Mouse (Mus musculus): ENCODE results near the gene Tcaf2.

- TF ChIP-seq CTCF (IDR thresholded peaks at IDR 0.05; ENCODE audit: low read depth, low read length) (no peak), POLR2A (IDR thresholded peaks at IDR 0.05; ENCODE audit: borderline replicate concordance, low read depth, low read length) (no peak)
Observed at GRCm38 (mm10) chr6:42578678-42579077, 66.4 kb downstream of the Tcaf2 start.
